Mouse (Mus musculus): Measurements from ENCODE around the gene Mmab.

Mmab gene

GRCm38 (mm10) chr5:114443566-114444367 lies at the start of gene Mmab, which contains the start of gene Mvk:
Gene Mmab (minus strand): TSS chr5:114444060.
Gene Mvk (plus strand): TSS chr5:114444269.
- in situ Hi-C loops (cut with MseI, MboI): no loop called here

- in situ Hi-C loops (cut with MseI, MboI): no loop called here
These were observed 46.4 kb upstream of the Mmab start for GRCm38 (mm10) chr5:114490241-114490640.

- in situ Hi-C loops (cut with MseI, MboI): no loop called here
These were observed 45.7 kb upstream of the Mmab start for GRCm38 (mm10) chr5:114489570-114489969.

GRCm38 (mm10) chr5:114485685-114486084 lies 41.8 kb upstream of the Mmab start:
- in situ Hi-C loops (cut with MseI, MboI): no loop called here

- in situ Hi-C loops (cut with MseI, MboI): no loop called here
These were observed 38.7 kb upstream of the Mmab start for GRCm38 (mm10) chr5:114482587-114483011.

- in situ Hi-C loops (cut with MseI, MboI): no loop called here
These were observed 34.4 kb upstream of the Mmab start for GRCm38 (mm10) chr5:114478267-114478666.

GRCm38 (mm10) chr5:114474741-114475491 lies 31.1 kb upstream of the Mmab start:
- in situ Hi-C loops (cut with MseI, MboI): no loop called here

GRCm38 (mm10) chr5:114470359-114470758 lies 26.5 kb upstream of the Mmab start:
- in situ Hi-C loops (cut with MseI, MboI): no loop called here

GRCm38 (mm10) chr5:114468007-114468406 lies 24.1 kb upstream of the Mmab start:
- in situ Hi-C loops (cut with MseI, MboI): no loop called here

GRCm38 (mm10) chr5:114467430-114467829 lies 23.6 kb upstream of the Mmab start:
- in situ Hi-C loops (cut with MseI, MboI): no loop called here

GRCm38 (mm10) chr5:114467019-114467418 lies 23.2 kb upstream of the Mmab start:
- in situ Hi-C loops (cut with MseI, MboI): no loop called here

- in situ Hi-C loops (cut with MseI, MboI): no loop called here
These were observed 21.8 kb upstream of the Mmab start for GRCm38 (mm10) chr5:114465641-114466040.

GRCm38 (mm10) chr5:114464561-114464960 lies 20.7 kb upstream of the Mmab start:
- in situ Hi-C loops (cut with MseI, MboI): no loop called here

- in situ Hi-C loops (cut with MseI, MboI): no loop called here
These were observed 18.5 kb upstream of the Mmab start for GRCm38 (mm10) chr5:114462067-114463040.

- in situ Hi-C loops (cut with MseI, MboI): no loop called here
These were observed 17.4 kb upstream of the Mmab start for GRCm38 (mm10) chr5:114461238-114461637.

- in situ Hi-C loops (cut with MseI, MboI): no loop called here
These were observed 13.2 kb upstream of the Mmab start for GRCm38 (mm10) chr5:114456995-114457605.

- in situ Hi-C loops (cut with MseI, MboI): no loop called here
These were observed 12.4 kb upstream of the Mmab start for GRCm38 (mm10) chr5:114456287-114456686.

GRCm38 (mm10) chr5:114449011-114449410 lies 5.2 kb upstream of the Mmab start:
- in situ Hi-C loops (cut with MseI, MboI): no loop called here

GRCm38 (mm10) chr5:114444368-114444692 lies 470 bp upstream of the Mmab start:
- in situ Hi-C loops (cut with MseI, MboI): no loop called here

GRCm38 (mm10) chr5:114435588-114435987 lies 8.3 kb downstream of the Mmab start:
- in situ Hi-C loops (cut with MseI, MboI): no loop called here

- in situ Hi-C loops (cut with MseI, MboI): no loop called here
These were observed 9.5 kb downstream of the Mmab start for GRCm38 (mm10) chr5:114434359-114434758.
